Mouse (Mus musculus): ENCODE measurements around the gene Nfix. TPM values are rescaled to one million over a fixed set of nuclear protein-coding genes. Genes with fewer than 3 reads are reported as not detected.
A peak's percentile ranks its signal among the peaks of the same experiment; 100 is the strongest.

Gene Nfix
- total RNA-seq, 1 experiment = 0.89 TPM

GRCm38 (mm10) chr8:84722850-84723570 lies 77.1 kb downstream of the Nfix start, which contains the start of gene G430095P16Rik:
TSS of gene G430095P16Rik (plus strand) at chr8:84723007.
- H3K4me3 ChIP-seq (ENCODE audit: insufficient read depth in 1 of 2, low read depth in 1 of 2, low read length in 2 of 2, poor library complexity in 1 of 2, severe bottlenecking in 1 of 2) = peak within 1 kb of the TSS in 1 of 2 experiments; percentile 13; a peak in 1 of 4 replicates
- no peaks in the 10 kb centered on the region for H3K9me3 ChIP-seq (ENCODE audit: control insufficient read depth, insufficient read depth, low read depth, low read length)
- H3K4me1 ChIP-seq (ENCODE audit: control insufficient read depth in 2 of 2, insufficient read depth in 2 of 2, low read length in 2 of 2, poor library complexity in 1 of 2) = peaks cover 8 to 35% of the 10 kb centered on the region in 2 experiments; a peak in 3 of 4 replicates
- H3K27ac ChIP-seq (ENCODE audit: insufficient read depth, low read depth, low read length, poor library complexity, severe bottlenecking) = peak within 1 kb of the TSS; percentile 32
- DNase-seq (ENCODE audit: low read depth, low spot score) = no peak
- H3K9ac ChIP-seq (ENCODE audit: insufficient read depth, low read depth, low read length, poor library complexity, severe bottlenecking) = peak within 1 kb of the TSS; percentile 65; the same call in 1 of the 2 replicates
- no peak for TF ChIP-seq ZNF384 (IDR thresholded peaks at IDR 0.05; ENCODE audit: low read depth, low read length)
- no peak for TF ChIP-seq ZC3H11A (IDR thresholded peaks at IDR 0.05; ENCODE audit: borderline replicate concordance, low read depth, low read length)
- no peak for TF ChIP-seq HCFC1 (IDR thresholded peaks at IDR 0.05; ENCODE audit: borderline replicate concordance, insufficient read depth, low read length)
- no peak for TF ChIP-seq MAFK (IDR thresholded peaks at IDR 0.05; ENCODE audit: insufficient read depth, low read depth, low read length)
- no peak for TF ChIP-seq CHD2 (IDR thresholded peaks at IDR 0.05; ENCODE audit: low read depth, low read length)
- in situ Hi-C loops (cut with MboI; ENCODE audit: low sequenced_read_pairs in 2 of 2, unreplicated experiment in 2 of 2) = no loop called here
- H3K36me3 ChIP-seq (ENCODE audit: control insufficient read depth, insufficient read depth, low read length, poor library complexity, severe bottlenecking) = no peaks in the 10 kb centered on the region

- Histone ChIP-seq H3K9me3 (ENCODE audit: control insufficient read depth, insufficient read depth, low read depth, low read length) (no peaks in the 10 kb centered on the region), H3K4me3 (ENCODE audit: insufficient read depth in 1 of 2, low read depth in 1 of 2, low read length in 2 of 2, poor library complexity in 1 of 2, severe bottlenecking in 1 of 2) (0 out of 4 replicates have a peak overlapping the region, but pooled peaks of 1 of the 2 experiments have one; percentile 13), H3K4me1 (ENCODE audit: control insufficient read depth in 2 of 2, insufficient read depth in 2 of 2, low read length in 2 of 2, poor library complexity in 1 of 2) (peaks cover 8 to 35% of the 10 kb centered on the region in 2 experiments; a peak in 3 of 4 replicates), H3K27ac (ENCODE audit: insufficient read depth, low read depth, low read length, poor library complexity, severe bottlenecking) (peak overlapping the region; percentile 32; the same call in 1 of the 2 replicates), H3K36me3 (ENCODE audit: control insufficient read depth, insufficient read depth, low read length, poor library complexity, severe bottlenecking) (no peaks in the 10 kb centered on the region), H3K9ac (ENCODE audit: insufficient read depth, low read depth, low read length, poor library complexity, severe bottlenecking) (peak overlapping the region; percentile 65; the same call in 1 of the 2 replicates)
- no peak for DNase-seq (ENCODE audit: low read depth, low spot score)
- in situ Hi-C loops (cut with MboI; ENCODE audit: low sequenced_read_pairs in 2 of 2, unreplicated experiment in 2 of 2) = no loop called here
- no peak for TF ChIP-seq MAFK (IDR thresholded peaks at IDR 0.05; ENCODE audit: insufficient read depth, low read depth, low read length)
- TF ChIP-seq CHD2 (IDR thresholded peaks at IDR 0.05; ENCODE audit: low read depth, low read length) = no peak
- TF ChIP-seq ZNF384 (IDR thresholded peaks at IDR 0.05; ENCODE audit: low read depth, low read length) = no peak
- TF ChIP-seq ZC3H11A (IDR thresholded peaks at IDR 0.05; ENCODE audit: borderline replicate concordance, low read depth, low read length) = no peak
- no peak for TF ChIP-seq HCFC1 (IDR thresholded peaks at IDR 0.05; ENCODE audit: borderline replicate concordance, insufficient read depth, low read length)
These were observed 77.7 kb downstream of the Nfix start for GRCm38 (mm10) chr8:84722530-84722849.

- TF ChIP-seq ZC3H11A (IDR thresholded peaks at IDR 0.05; ENCODE audit: borderline replicate concordance, low read depth, low read length) (no peak), CHD2 (IDR thresholded peaks at IDR 0.05; ENCODE audit: low read depth, low read length) (no peak), ZNF384 (IDR thresholded peaks at IDR 0.05; ENCODE audit: low read depth, low read length) (no peak), MAFK (IDR thresholded peaks at IDR 0.05; ENCODE audit: insufficient read depth, low read depth, low read length) (no peak), HCFC1 (IDR thresholded peaks at IDR 0.05; ENCODE audit: borderline replicate concordance, insufficient read depth, low read length) (no peak)
- Histone ChIP-seq H3K9me3 (ENCODE audit: control insufficient read depth, insufficient read depth, low read depth, low read length) (no peaks in the 10 kb centered on the region), H3K36me3 (ENCODE audit: control insufficient read depth, insufficient read depth, low read length, poor library complexity, severe bottlenecking) (no peaks in the 10 kb centered on the region), H3K4me3 (ENCODE audit: insufficient read depth in 1 of 2, low read depth in 1 of 2, low read length in 2 of 2, poor library complexity in 1 of 2, severe bottlenecking in 1 of 2) (no peak overlapping the region), H3K27ac (ENCODE audit: insufficient read depth, low read depth, low read length, poor library complexity, severe bottlenecking) (no peak overlapping the region), H3K4me1 (ENCODE audit: control insufficient read depth in 2 of 2, insufficient read depth in 2 of 2, low read length in 2 of 2, poor library complexity in 1 of 2) (peaks cover 6 to 23% of the 10 kb centered on the region in 2 experiments; a peak in 2 of 4 replicates), H3K9ac (ENCODE audit: insufficient read depth, low read depth, low read length, poor library complexity, severe bottlenecking) (no peak overlapping the region)
- DNase-seq (ENCODE audit: low read depth, low spot score) = no peak
- in situ Hi-C loops (cut with MboI; ENCODE audit: low sequenced_read_pairs in 2 of 2, unreplicated experiment in 2 of 2) = no loop called here
These were observed 81.0 kb downstream of the Nfix start for GRCm38 (mm10) chr8:84718959-84719690.

- in situ Hi-C loops (cut with MboI; ENCODE audit: low sequenced_read_pairs in 2 of 2, unreplicated experiment in 2 of 2) = no loop called here
These were observed 81.7 kb downstream of the Nfix start for GRCm38 (mm10) chr8:84718476-84718875.

More at GRCm38 (mm10) chr8:84718476-84718875, 81.7 kb downstream of the Nfix start:
- no peak for DNase-seq (ENCODE audit: low read depth, low spot score)
- TF ChIP-seq HCFC1 (IDR thresholded peaks at IDR 0.05; ENCODE audit: borderline replicate concordance, insufficient read depth, low read length) (no peak), ZC3H11A (IDR thresholded peaks at IDR 0.05; ENCODE audit: borderline replicate concordance, low read depth, low read length) (no peak), CHD2 (IDR thresholded peaks at IDR 0.05; ENCODE audit: low read depth, low read length) (no peak), MAFK (IDR thresholded peaks at IDR 0.05; ENCODE audit: insufficient read depth, low read depth, low read length) (no peak), ZNF384 (IDR thresholded peaks at IDR 0.05; ENCODE audit: low read depth, low read length) (no peak)
- no peak overlapping the region for H3K4me3 ChIP-seq (ENCODE audit: insufficient read depth in 1 of 2, low read depth in 1 of 2, low read length in 2 of 2, poor library complexity in 1 of 2, severe bottlenecking in 1 of 2)
- H3K36me3 ChIP-seq (ENCODE audit: control insufficient read depth, insufficient read depth, low read length, poor library complexity, severe bottlenecking) = no peaks in the 10 kb centered on the region
- H3K9ac ChIP-seq (ENCODE audit: insufficient read depth, low read depth, low read length, poor library complexity, severe bottlenecking) = no peak overlapping the region
- H3K27ac ChIP-seq (ENCODE audit: insufficient read depth, low read depth, low read length, poor library complexity, severe bottlenecking) = no peak overlapping the region
- no peaks in the 10 kb centered on the region for H3K9me3 ChIP-seq (ENCODE audit: control insufficient read depth, insufficient read depth, low read depth, low read length)
- H3K4me1 ChIP-seq (ENCODE audit: control insufficient read depth in 2 of 2, insufficient read depth in 2 of 2, low read length in 2 of 2, poor library complexity in 1 of 2) = peaks cover 6 to 18% of the 10 kb centered on the region in 2 experiments; a peak in 2 of 4 replicates

Data from ES-E14 (cell line).